Mouse (Mus musculus) heart, embryonic 15.5 days (tissue): ENCODE results near the gene Pak6. TPM values are rescaled to one million over a fixed set of nuclear protein-coding genes. Genes with fewer than 3 reads are reported as not detected.

Experiments used
- ATAC-seq: fragments of 200-750 bp; cut with Nextera tagmentation; replicated peaks from 2 replicates; pipeline ENCODE4 v1.8.0; 2017; ENCODE audit warnings: low read depth, moderate TSS enrichment; ENCODE audit not compliant: insufficient number of reproducible peaks, insufficient read depth, low FRiP score
- H3K27ac ChIP-seq: fragments of 300-500 bp; sonication (generic); 2 replicates; pipeline ENCODE4 v1.5.1; 2015; ENCODE audit warnings: mild to moderate bottlenecking, inconsistent platforms
- H3K27me3 ChIP-seq: fragments of 300-500 bp; sonication (generic); 2 replicates; pipeline ENCODE4 v1.6.1; 2015; ENCODE audit warnings: inconsistent platforms
- H3K36me3 ChIP-seq: fragments of 300-500 bp; sonication (generic); 2 replicates; pipeline ENCODE4 v1.6.1; 2015; ENCODE audit warnings: mild to moderate bottlenecking, inconsistent platforms
- H3K4me1 ChIP-seq: fragments of 300-500 bp; sonication (generic); replicated peaks from 2 replicates; pipeline ENCODE4 v1.6.1; 2015; ENCODE audit warnings: inconsistent platforms
- H3K4me2 ChIP-seq: fragments of 300-500 bp; sonication (generic); 2 replicates; pipeline ENCODE4 v1.6.1; 2015; ENCODE audit warnings: inconsistent platforms, mild to moderate bottlenecking, moderate library complexity
- H3K4me3 ChIP-seq: fragments of 300-500 bp; sonication (generic); 2 replicates; pipeline ENCODE4 v1.5.1; 2015; ENCODE audit warnings: mild to moderate bottlenecking, inconsistent platforms
- H3K9ac ChIP-seq: fragments of 300-500 bp; sonication (generic); 2 replicates; pipeline ENCODE4 v1.6.1; 2015; ENCODE audit warnings: mild to moderate bottlenecking, inconsistent platforms
- H3K9me3 ChIP-seq: fragments of 300-500 bp; sonication (generic); replicated peaks from 2 replicates; pipeline ENCODE4 v1.6.1; 2016; ENCODE audit warnings: inconsistent platforms
- WGBS: fragments of 180-500 bp; shearing (Covaris S2); methylation state at CpG from one replicate; pipeline ENCODE4 v1.1.7; 2015; ENCODE audit warnings: mixed read lengths; 5-methylcytosine and 5-hydroxymethylcytosine counted together
- polyA plus RNA-seq: library from polyadenylated mRNA; unstranded; fragments of >200 nt; fragmentation: Nextera tagmentation; extraction: Ambion mirVana; gene quantifications from 2 replicates; pipeline ENCODE4 v1.2.1, GENCODE M21; 2015

Gene Pak6
- polyA plus RNA-seq, 1 experiment from 2014 or later, result 10.1 TPM

GRCm38 (mm10) chr2:118731981-118732380, 68.9 kb downstream of the Pak6 start:
- Histone ChIP-seq H3K27me3 (peaks cover 16% of the 10 kb centered on the region; the same call in 1 of the 2 replicates), H3K4me3 (no peak overlapping the region), H3K36me3 (no peaks in the 10 kb centered on the region), H3K4me1 (peaks cover 33% of the 10 kb centered on the region), H3K9ac (no peak overlapping the region), H3K27ac (no peak overlapping the region), H3K9me3 (no peaks in the 10 kb centered on the region), H3K4me2 (no peak overlapping the region)
- ATAC-seq, result no peak
- WGBS, result 79% methylated on average over 5 of the region's 5 CpGs

DNA sequence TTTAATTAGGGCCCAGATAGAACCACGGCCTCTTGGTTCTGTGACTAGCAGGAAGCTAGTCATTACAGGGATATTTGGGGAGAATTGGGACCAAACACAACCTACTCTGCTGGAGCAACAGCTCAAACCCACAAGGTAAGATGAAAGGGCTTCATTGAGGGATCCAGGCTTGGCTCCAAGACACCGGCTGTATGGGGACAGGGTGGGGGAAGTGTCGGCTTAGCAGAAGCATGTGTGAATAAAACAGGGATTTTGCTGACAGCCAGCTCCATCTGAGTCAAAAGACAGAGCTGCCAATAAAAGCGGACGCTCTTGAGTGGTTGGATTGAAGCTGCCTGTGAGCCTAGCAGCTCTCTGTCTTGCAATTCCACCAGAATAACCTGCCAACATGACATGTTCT, 70.2 kb downstream of the Pak6 start:
- Histone ChIP-seq H3K4me3 (no peak overlapping the region), H3K9me3 (no peaks in the 10 kb centered on the region), H3K27ac (no peak overlapping the region), H3K9ac (no peak overlapping the region), H3K27me3 (peaks cover 16% of the 10 kb centered on the region; the same call in 1 of the 2 replicates), H3K4me2 (no peak overlapping the region), H3K4me1 (peaks cover 24% of the 10 kb centered on the region), H3K36me3 (no peaks in the 10 kb centered on the region)
- WGBS, result 50% methylated on average over 5 of the region's 5 CpGs
- ATAC-seq, result no peak

DNA sequence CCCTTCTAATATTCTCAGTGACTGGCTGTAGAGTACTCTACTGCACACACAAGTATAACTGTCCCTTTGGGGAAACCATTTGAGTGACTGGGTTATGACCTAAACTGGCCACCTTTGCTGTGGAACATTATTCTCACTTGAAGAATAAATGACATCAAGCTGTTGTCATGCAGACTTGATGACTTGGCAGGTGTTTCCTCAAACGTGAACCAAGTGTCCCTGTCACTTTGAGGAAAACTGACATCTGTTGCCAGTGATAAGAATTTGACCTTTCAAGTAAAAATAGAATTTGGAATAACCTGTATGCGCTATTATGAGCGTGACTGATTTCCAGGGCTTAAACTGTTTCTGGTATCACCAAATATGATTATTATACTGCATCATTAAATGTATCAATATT, 77.2 kb downstream of the Pak6 start:
- 42% methylated on average over 3 of the region's 3 CpGs for WGBS
- Histone ChIP-seq H3K9ac (no peak overlapping the region), H3K27ac (no peak overlapping the region), H3K27me3 (peaks cover 15% of the 10 kb centered on the region), H3K9me3 (no peaks in the 10 kb centered on the region), H3K4me2 (no peak overlapping the region), H3K4me3 (no peak overlapping the region), H3K36me3 (no peaks in the 10 kb centered on the region), H3K4me1 (peaks cover 17% of the 10 kb centered on the region)
- no peak for ATAC-seq

DNA sequence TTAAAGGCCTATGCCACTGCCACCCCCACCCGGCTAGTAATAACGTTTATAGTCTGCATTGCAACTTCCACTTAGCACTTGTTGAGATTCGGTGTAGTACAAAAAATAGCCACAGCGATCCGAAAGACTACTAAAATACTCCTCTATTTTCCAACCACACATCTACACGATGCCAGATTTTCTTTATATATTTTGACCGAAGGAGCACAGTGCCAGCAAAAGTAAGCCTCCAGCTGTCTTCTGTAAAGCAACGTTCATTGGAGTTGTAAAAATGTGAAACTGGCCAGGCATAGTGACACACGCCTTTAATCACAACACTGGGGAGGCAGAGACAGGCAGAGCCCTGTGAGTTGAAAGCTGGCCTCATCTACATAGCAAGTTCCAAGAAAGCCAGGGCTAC, 78.1 kb downstream of the Pak6 start:
- Histone ChIP-seq H3K4me2 (no peak overlapping the region), H3K27ac (no peak overlapping the region)
- no peak for ATAC-seq

DNA sequence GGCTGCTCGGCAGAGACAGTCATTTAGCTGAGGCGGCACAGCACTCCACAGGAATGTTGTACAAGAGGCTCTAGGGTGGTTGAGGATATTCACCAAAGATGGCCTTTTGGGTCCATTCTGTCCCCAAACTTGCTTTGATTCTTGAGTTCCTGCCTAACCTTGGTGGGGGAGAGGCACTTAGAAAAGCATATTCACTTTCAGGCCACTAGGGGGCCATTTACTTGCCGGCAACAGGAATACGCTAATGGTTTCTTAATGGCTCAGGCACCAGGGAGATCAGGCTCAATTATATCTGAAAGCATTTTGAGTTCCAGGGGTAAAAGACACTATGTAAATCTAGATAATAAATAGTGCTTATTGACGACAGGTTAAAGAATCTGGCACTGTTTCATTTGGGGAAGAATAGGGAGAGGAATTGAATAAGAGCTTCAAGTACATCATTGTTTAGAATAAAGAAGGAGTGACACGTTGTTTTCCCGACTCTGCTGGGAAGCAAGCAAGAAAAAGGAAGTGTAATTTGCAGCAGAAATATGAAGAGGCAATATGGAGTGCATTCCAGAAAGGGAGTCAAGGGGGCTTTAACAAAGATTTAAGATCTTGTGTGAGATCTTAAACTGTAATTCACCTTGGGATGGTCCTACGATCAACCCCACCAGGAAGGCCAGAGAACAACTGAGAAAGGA, 80.3 kb downstream of the Pak6 start:
- no peak for ATAC-seq
- H3K36me3 ChIP-seq, result no peaks in the 10 kb centered on the region
- no peaks in the 10 kb centered on the region for H3K9me3 ChIP-seq
- no peak overlapping the region for H3K4me2 ChIP-seq
- H3K27ac ChIP-seq, result no peak overlapping the region
- H3K9ac ChIP-seq, result no peak overlapping the region
- 26% methylated on average over 8 of the region's 8 CpGs for WGBS
- peaks cover 15% of the 10 kb centered on the region for H3K27me3 ChIP-seq
- no peak overlapping the region for H3K4me3 ChIP-seq
- peaks cover 34% of the 10 kb centered on the region for H3K4me1 ChIP-seq

More for the DNA sequence above, 78.1 kb downstream of the Pak6 start:
- WGBS, result 57% methylated on average over 9 of the region's 9 CpGs
- Histone ChIP-seq H3K9ac (no peak overlapping the region), H3K4me1 (peaks cover 17% of the 10 kb centered on the region), H3K27me3 (peaks cover 15% of the 10 kb centered on the region), H3K36me3 (no peaks in the 10 kb centered on the region), H3K9me3 (no peaks in the 10 kb centered on the region), H3K4me3 (no peak overlapping the region)

DNA sequence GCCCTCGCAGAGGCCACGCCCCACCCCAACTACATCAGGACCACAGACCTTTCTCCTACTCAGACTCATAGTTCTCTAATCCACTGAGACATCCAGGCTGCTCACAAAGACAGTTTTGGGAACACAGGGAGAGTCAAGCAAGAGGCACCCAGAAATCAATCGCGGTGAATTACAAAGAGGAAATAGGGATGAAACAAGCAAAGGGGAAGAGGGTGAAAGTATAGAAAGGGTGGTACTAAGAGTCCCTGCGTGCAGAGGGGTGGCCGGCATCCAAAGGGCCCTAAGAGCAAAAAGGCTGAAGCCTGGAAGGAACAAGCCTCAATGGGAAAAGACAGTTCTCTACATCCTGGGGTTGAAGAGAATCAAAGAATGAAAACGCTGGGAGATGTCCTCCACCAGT, 81.5 kb downstream of the Pak6 start:
- H3K27me3 ChIP-seq, result peaks cover 15% of the 10 kb centered on the region
- WGBS, result 14% methylated on average over 7 of the region's 7 CpGs
- H3K4me3 ChIP-seq, result peak overlapping the region; percentile 94
- H3K4me1 ChIP-seq, result peaks cover 46% of the 10 kb centered on the region
- H3K9ac ChIP-seq, result no peak overlapping the region
- 0 out of 2 replicates have a peak, but pooled peaks cover 6% of the 10 kb centered on the region for H3K36me3 ChIP-seq
- H3K27ac ChIP-seq, result no peak overlapping the region
- no peak for ATAC-seq
- H3K9me3 ChIP-seq, result no peaks in the 10 kb centered on the region
- H3K4me2 ChIP-seq, result peak overlapping the region; percentile 91

DNA sequence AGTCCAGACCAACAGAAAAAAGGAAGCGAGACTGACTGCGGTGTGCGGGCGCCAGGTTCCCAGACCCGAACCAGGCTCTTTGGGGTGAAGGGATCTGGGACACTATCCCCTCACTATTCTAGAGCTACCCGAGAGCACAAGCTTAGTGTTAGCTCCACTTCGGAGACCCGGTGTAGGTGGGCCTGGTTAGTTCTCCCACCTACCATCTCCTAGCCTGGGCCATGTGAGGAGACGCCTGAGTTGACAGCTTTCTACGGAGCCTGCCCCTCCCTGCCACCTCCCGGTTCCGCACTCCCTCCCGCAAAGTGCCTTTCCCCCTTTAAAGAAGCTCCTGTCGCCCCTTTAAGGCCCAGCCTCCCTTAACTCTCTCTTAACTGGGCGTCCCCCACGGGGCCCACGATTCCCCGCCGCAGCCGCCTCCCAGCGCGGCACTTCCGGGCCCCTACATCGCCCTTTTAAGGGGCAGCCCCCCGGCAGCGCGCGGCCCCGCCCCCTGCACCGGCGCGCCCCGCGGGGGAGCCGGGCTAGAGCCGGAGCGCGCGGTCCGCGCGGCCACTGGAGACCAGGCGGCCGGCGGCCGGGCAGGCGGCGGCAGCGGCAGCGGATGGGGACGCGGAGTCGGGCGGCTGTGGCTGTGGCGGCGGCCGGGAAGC, 82.3 kb downstream of the Pak6 start, which contains the start of gene Inafm2:
Gene Inafm2, plus strand, starts transcription at position 527 of the 653 bp plus-strand sequence.
- peak; percentile 86 for ATAC-seq
- WGBS, result under 1% methylated on average over 55 of the region's 57 CpGs

GRCm38 (mm10) chr2:118745915-118746901, 83.1 kb downstream of the Pak6 start:
- H3K27me3 ChIP-seq, result peaks cover 15% of the 10 kb centered on the region
- H3K9ac ChIP-seq, result peak overlapping the region; percentile 98
- H3K4me2 ChIP-seq, result peak overlapping the region; percentile 91
- under 1% methylated on average over 101 of the region's 113 CpGs for WGBS
- peak; percentile 40 for ATAC-seq
- 0 out of 2 replicates have a peak, but pooled peaks cover 6% of the 10 kb centered on the region for H3K36me3 ChIP-seq
- H3K4me1 ChIP-seq, result peaks cover 59% of the 10 kb centered on the region
- peak overlapping the region; percentile 94 for H3K4me3 ChIP-seq
- no peaks in the 10 kb centered on the region for H3K9me3 ChIP-seq
- H3K27ac ChIP-seq, result peak overlapping the region; percentile 83

More for the DNA sequence above, 82.3 kb downstream of the Pak6 start, which contains the start of gene Inafm2:
- Histone ChIP-seq H3K9me3 (no peaks in the 10 kb centered on the region), H3K27ac (peak within 1 kb of the TSS; percentile 83), H3K27me3 (peaks cover 15% of the 10 kb centered on the region), H3K36me3 (0 out of 2 replicates have a peak, but pooled peaks cover 6% of the 10 kb centered on the region), H3K4me3 (peak within 1 kb of the TSS; percentile 94), H3K4me1 (peaks cover 53% of the 10 kb centered on the region), H3K9ac (peak within 1 kb of the TSS; percentile 98), H3K4me2 (peak within 1 kb of the TSS; percentile 91)

- peak overlapping the region; percentile 98 for H3K9ac ChIP-seq
- 0 out of 2 replicates have a peak, but pooled peaks cover 6% of the 10 kb centered on the region for H3K36me3 ChIP-seq
- WGBS, result 17% methylated on average over 10 of the region's 10 CpGs
- no peak for ATAC-seq
- H3K27ac ChIP-seq, result peak overlapping the region; percentile 83
- H3K9me3 ChIP-seq, result no peaks in the 10 kb centered on the region
- H3K4me2 ChIP-seq, result peak overlapping the region; percentile 91
- H3K27me3 ChIP-seq, result peaks cover 9% of the 10 kb centered on the region
- peaks cover 72% of the 10 kb centered on the region for H3K4me1 ChIP-seq
- peak overlapping the region; percentile 94 for H3K4me3 ChIP-seq
These were observed 84.3 kb downstream of the Pak6 start for GRCm38 (mm10) chr2:118747301-118747960.
